Mouse (Mus musculus) retina, postnatal 7 days (tissue): ENCODE measurements at regions not wholly inside any gene's neighbourhood (a gene's known extent, or its start where the extent isn't known, plus 50 kb on each side); places are given as distances from the start of the nearest gene placed in this dataset.

ENCODE experiments used
- DNase-seq: peaks from one replicate; pipeline ENCODE4 v3.0.0-alpha.2; 2012; ENCODE audit warnings: low read depth, low spot score

GRCm38 (mm10) chr4:142472332-142472731 lies 233.1 kb upstream of the Kazn start:
- no peak for DNase-seq

- no peak for DNase-seq
Observed at GRCm38 (mm10) chr4:142470784-142471183, 231.6 kb upstream of the Kazn start.

GRCm38 (mm10) chr4:142467920-142468319 lies 228.7 kb upstream of the Kazn start:
- no peak for DNase-seq

- no peak for DNase-seq
Observed at GRCm38 (mm10) chr4:142465226-142465625, 226.0 kb upstream of the Kazn start.

DNA sequence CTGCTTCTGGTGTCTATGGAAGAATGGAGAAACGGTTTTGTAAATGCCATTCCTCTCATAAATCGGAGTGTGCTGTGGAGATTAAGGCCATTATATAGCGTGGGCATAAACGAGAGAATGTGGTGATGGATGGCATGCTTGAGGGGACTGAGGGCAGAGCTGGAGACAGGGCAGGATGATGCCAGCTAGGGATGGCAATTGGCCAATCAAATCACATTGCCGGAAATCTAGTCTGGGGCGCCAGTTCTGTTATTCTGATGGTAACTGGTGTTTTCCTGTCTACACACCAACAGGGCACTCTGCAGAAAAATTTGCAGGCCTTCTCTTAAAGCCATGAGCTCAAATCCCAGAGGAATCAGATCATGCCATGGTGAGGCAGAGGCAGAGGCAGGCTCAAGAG lies 224.9 kb upstream of the Kazn start:
- no peak for DNase-seq

GRCm38 (mm10) chr4:142460468-142461086 lies 221.4 kb upstream of the Kazn start:
- no peak for DNase-seq

DNA sequence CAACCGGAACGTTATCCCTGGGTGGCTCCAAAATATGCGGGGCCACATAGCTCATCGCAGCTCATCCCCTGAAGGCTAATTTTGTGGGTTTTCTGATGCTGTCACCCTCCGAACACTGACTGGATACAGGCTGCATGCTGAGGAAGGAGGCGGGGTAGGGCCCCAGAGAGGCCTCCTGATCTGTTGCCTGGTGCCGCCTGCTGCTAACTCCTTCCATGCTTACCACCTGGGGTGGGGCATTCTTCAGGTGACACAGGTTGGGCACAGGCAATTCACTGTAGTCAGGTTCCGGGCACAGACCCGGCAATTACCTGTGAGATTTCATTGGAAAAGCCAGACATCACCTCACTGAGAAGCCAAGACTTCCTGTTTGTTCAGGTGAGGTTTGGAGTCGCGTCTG lies 213.4 kb upstream of the Kazn start:
- DNase-seq: no peak

DNA sequence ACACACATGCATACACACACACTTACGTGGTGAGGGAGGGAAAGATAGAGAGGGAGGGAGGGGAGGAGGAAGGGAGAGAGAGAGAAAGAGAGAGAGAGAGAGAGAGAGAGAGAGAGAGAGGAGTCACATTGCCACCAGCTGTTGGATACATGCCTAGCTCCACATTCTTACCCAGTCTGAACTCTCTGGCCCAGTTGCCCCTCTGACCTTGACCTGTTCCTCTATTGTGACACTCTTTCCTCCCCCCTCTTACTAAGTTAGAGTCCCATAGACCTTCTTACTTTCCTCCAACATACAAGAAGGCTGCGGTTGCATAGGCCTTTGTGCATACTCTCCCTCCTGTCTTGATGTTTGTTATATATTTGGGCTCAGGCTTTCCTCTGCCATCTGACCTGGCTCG lies 211.7 kb upstream of the Kazn start:
- DNase-seq: no peak

- DNase-seq: peak; percentile 29
Observed at GRCm38 (mm10) chr4:142449713-142450112, 210.5 kb upstream of the Kazn start.

GRCm38 (mm10) chr4:142449198-142449702 lies 210.0 kb upstream of the Kazn start:
- DNase-seq: no peak

DNA sequence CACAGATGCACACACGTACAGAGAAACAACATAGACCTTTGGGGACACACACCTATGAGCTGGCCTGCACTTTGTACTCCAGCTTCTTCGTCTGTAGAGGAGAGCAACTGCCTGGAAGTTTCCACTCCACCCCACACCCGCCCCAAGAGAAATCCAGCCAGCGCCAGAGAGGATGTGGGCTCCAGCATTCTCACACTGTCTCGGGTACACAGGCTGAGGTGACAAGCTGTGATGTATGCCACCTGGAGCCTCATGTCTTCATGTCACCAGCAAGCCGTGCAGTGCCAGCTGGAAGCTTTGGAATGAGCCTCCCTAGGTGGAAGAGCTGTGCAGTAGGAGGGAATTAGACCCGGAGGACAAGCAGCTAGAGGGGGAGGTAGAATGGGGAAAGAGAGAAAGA lies 208.3 kb upstream of the Kazn start:
- no peak for DNase-seq

DNA sequence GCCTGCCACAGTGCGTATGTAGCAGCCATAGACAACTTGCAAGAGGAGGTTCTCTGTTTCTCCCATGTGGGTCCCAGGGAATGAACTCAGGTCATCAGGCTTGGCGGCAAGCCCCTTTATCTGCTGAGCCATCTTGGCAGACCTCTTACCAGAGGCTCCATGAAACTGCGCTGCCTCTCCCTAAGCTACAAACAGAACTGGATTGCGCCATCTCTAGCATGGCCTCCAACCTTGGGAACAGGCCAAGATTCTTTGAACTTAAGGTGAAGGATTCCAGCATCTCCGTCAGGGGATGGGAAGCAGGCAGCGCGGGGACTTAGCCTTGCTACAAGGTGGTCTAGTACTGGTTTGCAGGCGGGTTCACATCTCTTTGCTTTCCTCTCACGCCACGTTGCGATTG lies 201.8 kb upstream of the Kazn start:
- no peak for DNase-seq

DNA sequence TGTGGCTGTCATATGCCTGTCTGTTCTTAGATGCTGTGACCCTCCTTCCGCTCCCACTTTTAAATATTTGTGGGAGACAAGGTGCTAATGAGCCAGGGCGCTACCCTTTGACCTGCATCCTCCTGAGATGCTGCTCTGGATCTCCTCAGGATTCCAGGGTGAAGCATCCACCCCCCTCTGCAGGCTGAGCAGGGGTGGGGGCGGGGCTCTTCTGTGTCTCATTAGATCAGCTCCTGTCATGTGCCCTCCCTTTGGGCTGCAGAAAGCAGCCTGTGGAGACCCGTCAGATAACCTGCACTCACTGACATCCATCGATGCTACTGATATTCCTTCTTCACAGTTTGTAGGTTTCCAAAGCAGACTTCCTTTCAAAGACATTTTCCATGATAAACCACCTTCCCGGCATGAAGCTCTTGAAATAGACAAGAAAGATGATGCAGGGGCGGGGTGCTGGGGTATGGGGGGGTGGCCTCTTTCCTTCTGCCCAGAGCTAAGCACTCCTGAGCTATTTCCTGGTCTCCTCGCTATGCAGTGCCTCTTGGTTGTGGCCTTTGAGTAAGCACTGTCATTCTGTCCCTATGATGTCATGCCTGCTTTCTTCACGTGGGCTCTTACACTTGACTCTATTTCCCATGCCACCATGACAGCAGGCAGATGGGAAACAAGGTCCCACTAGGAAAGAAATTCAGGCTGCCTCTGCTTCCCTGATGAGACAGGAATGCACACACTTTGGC lies 200.4 kb upstream of the Kazn start:
- DNase-seq: no peak

- no peak for DNase-seq
Observed at GRCm38 (mm10) chr4:142424596-142424995, 185.4 kb upstream of the Kazn start.

DNA sequence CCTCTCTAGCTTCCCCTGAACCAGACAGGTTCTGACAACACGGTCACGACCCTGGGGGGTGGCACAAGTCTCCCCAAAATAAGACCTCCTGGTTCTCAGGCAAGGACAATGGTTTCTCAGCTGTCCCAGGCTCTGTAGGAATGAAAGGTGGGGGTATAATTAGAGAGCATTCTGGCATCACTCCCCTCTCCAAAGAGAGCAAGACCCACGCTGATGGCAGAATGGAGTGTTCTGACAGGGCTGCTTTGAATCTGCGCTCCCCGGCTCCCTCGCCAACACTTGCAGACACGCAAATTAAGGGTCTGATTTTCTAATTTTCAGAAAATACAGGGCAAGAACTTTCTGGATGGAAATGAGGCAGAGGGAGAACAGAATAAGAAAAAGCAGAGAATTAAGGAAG lies 181.2 kb upstream of the Kazn start:
- no peak for DNase-seq

DNA sequence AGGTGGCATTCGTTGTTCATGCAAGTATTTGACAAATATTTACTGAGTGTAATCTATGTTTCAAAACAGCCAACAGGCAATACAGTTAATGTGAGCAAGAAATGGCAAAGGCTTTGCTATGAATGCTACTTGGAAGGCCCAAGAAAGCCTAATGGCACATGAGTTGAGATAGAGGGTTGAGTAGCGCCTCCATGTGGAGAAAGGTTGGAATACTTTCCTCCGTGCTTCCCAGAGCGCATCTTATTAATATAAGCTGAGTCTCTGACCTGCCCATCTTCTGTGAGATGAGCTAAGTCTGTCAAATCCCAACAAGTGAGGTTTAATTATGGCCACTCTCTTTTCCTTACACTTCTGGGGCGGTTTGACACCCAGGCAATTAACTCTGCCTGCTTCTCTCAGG lies 175.7 kb upstream of the Kazn start:
- peak; percentile 34 for DNase-seq

DNA sequence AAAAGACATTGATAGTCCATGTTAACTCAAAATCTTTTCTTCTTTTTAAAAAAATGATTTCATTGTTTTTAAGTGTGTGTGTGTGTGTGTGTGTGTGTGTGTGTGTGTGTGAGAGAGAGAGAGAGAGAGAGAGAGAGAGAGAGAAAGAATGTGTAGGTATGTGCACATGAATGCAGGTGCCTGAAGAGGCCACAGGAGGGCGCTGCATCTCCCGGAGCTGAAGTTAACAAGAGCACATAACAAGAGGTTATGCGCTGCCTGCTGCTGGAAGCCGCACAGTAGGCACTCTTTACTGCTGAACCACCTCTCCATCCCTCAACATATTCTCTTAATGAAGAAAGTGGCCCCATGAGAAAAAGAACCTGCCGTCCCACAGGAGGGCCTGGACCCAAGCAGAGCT lies 172.6 kb upstream of the Kazn start:
- no peak for DNase-seq

GRCm38 (mm10) chr4:142410596-142411573 lies 171.7 kb upstream of the Kazn start:
- DNase-seq: no peak

- DNase-seq: no peak
Observed at GRCm38 (mm10) chr4:142397858-142398257, 158.7 kb upstream of the Kazn start.

GRCm38 (mm10) chr4:142392924-142393323 lies 153.7 kb upstream of the Kazn start:
- peak; percentile 14 for DNase-seq

- DNase-seq: no peak
Observed at GRCm38 (mm10) chr4:142390531-142391195, 151.5 kb upstream of the Kazn start.

- DNase-seq: no peak
Observed at GRCm38 (mm10) chr4:142388476-142388875, 149.3 kb upstream of the Kazn start.
